Mouse (Mus musculus) forebrain, postnatal 0 days (tissue): ENCODE measurements at regions not wholly inside any gene's neighbourhood (a gene's known extent, or its start where the extent isn't known, plus 50 kb on each side); places are given as distances from the start of the nearest gene placed in this dataset.

Source experiments
- ATAC-seq: fragments of 200-750 bp; cut with Nextera tagmentation; 2 replicates; pipeline ENCODE4 v1.8.0; 2017; ENCODE audit warnings: mild to moderate bottlenecking, moderate library complexity
- DNase-seq: peaks from one replicate; pipeline ENCODE4 v3.0.0-alpha.2; 2015
- H3K27ac ChIP-seq: fragments of 300-500 bp; sonication (generic); 2 replicates; pipeline ENCODE4 v1.5.1; 2014; ENCODE audit warnings: low read depth, mild to moderate bottlenecking, antibody characterized with exemption, low read length, moderate library complexity, mixed read lengths
- H3K27me3 ChIP-seq: fragments of 300-500 bp; sonication (generic); 2 replicates; pipeline ENCODE4 v1.6.1; 2014; ENCODE audit warnings: mild to moderate bottlenecking, low read length, mixed read lengths; ENCODE audit not compliant: insufficient read depth
- H3K36me3 ChIP-seq: fragments of 300-500 bp; sonication (generic); 2 replicates; pipeline ENCODE4 v1.6.1; 2014; ENCODE audit warnings: mild to moderate bottlenecking, moderate library complexity; ENCODE audit not compliant: insufficient read depth
- H3K4me1 ChIP-seq: fragments of 300-500 bp; sonication (generic); 2 replicates; pipeline ENCODE4 v1.6.1; 2014; ENCODE audit warnings: antibody characterized with exemption; ENCODE audit not compliant: insufficient read depth
- H3K4me2 ChIP-seq: fragments of 300-500 bp; sonication (generic); 2 replicates; pipeline ENCODE4 v1.6.1; 2014; ENCODE audit warnings: low read depth, mild to moderate bottlenecking, moderate library complexity
- H3K4me3 ChIP-seq: fragments of 300-500 bp; sonication (generic); 2 replicates; pipeline ENCODE4 v1.5.1; 2014; ENCODE audit warnings: low read depth, low read length, mixed read lengths
- H3K9ac ChIP-seq: fragments of 300-500 bp; sonication (generic); 2 replicates; pipeline ENCODE4 v1.6.1; 2014; ENCODE audit warnings: mild to moderate bottlenecking
- H3K9me3 ChIP-seq: fragments of 300-500 bp; sonication (generic); 2 replicates; pipeline ENCODE4 v1.6.1; 2016; ENCODE audit warnings: low read length
- CTCF ChIP-seq: sonication (generic); IDR thresholded peaks from 2 replicates; pipeline ENCODE4 v1.5.1; 2016; ENCODE audit warnings: antibody characterized with exemption, control low read depth, low read depth
- WGBS: fragments of 180-500 bp; shearing (Covaris S2); extraction: QIAGEN DNeasy Blood & Tissue Kit; methylation state at CpG from one replicate; pipeline ENCODE4 v1.1.7; 2014; 5-methylcytosine and 5-hydroxymethylcytosine counted together

GRCm38 (mm10) chr4:94188354-94188753, 368.0 kb upstream of the Gm10306 start:
- H3K9ac ChIP-seq, result no peak overlapping the region
- 63% methylated on average over 2 of the region's 2 CpGs for WGBS
- DNase-seq (no peak), ATAC-seq (no peak)
- no peaks in the 10 kb centered on the region for H3K27me3 ChIP-seq
- H3K4me2 ChIP-seq, result no peak overlapping the region
- no peak for TF ChIP-seq CTCF
- no peak overlapping the region for H3K4me3 ChIP-seq
- H3K9me3 ChIP-seq, result no peaks in the 10 kb centered on the region
- no peaks in the 10 kb centered on the region for H3K36me3 ChIP-seq
- no peaks in the 10 kb centered on the region for H3K4me1 ChIP-seq
- no peak overlapping the region for H3K27ac ChIP-seq

GRCm38 (mm10) chr4:94188888-94189287, 367.5 kb upstream of the Gm10306 start:
- ATAC-seq, result no peak; the same call in 1 of the 2 replicates
- peak; percentile 63 for DNase-seq
- Histone ChIP-seq H3K4me3 (no peak overlapping the region), H3K36me3 (no peaks in the 10 kb centered on the region), H3K27ac (no peak overlapping the region), H3K27me3 (no peaks in the 10 kb centered on the region), H3K4me2 (no peak overlapping the region), H3K9me3 (no peaks in the 10 kb centered on the region), H3K9ac (no peak overlapping the region), H3K4me1 (no peaks in the 10 kb centered on the region)
- 22% methylated on average over 3 of the region's 3 CpGs for WGBS
- TF ChIP-seq CTCF, result no peak

GRCm38 (mm10) chr4:94190940-94191339, 365.4 kb upstream of the Gm10306 start:
- no peak for ATAC-seq
- no peak overlapping the region for H3K4me3 ChIP-seq

GRCm38 (mm10) chr4:94216265-94216664, 340.1 kb upstream of the Gm10306 start:
- Histone ChIP-seq H3K27me3 (no peaks in the 10 kb centered on the region), H3K4me3 (no peak overlapping the region), H3K9me3 (no peaks in the 10 kb centered on the region), H3K9ac (no peak overlapping the region), H3K36me3 (no peaks in the 10 kb centered on the region), H3K4me1 (no peaks in the 10 kb centered on the region), H3K4me2 (no peak overlapping the region), H3K27ac (no peak overlapping the region)
- no peak for TF ChIP-seq CTCF
- 96% methylated on average over 1 of the region's 1 CpGs for WGBS
- no peak for DNase-seq
- no peak for ATAC-seq

More at GRCm38 (mm10) chr4:94190940-94191339, 365.4 kb upstream of the Gm10306 start:
- 87% methylated on average over 2 of the region's 2 CpGs for WGBS
- no peaks in the 10 kb centered on the region for H3K9me3 ChIP-seq
- DNase-seq, result no peak
- no peak overlapping the region for H3K9ac ChIP-seq
- H3K27me3 ChIP-seq, result no peaks in the 10 kb centered on the region
- TF ChIP-seq CTCF, result no peak
- H3K36me3 ChIP-seq, result no peaks in the 10 kb centered on the region
- H3K4me2 ChIP-seq, result no peak overlapping the region
- no peaks in the 10 kb centered on the region for H3K4me1 ChIP-seq
- no peak overlapping the region for H3K27ac ChIP-seq

- no peak for ATAC-seq
Measured at GRCm38 (mm10) chr4:94235650-94236206, 320.6 kb upstream of the Gm10306 start.

GRCm38 (mm10) chr4:94256026-94256425, 300.3 kb upstream of the Gm10306 start:
- ATAC-seq, result no peak

More at GRCm38 (mm10) chr4:94235650-94236206, 320.6 kb upstream of the Gm10306 start:
- Histone ChIP-seq H3K9ac (no peak overlapping the region), H3K4me2 (no peak overlapping the region), H3K36me3 (no peaks in the 10 kb centered on the region), H3K27me3 (no peaks in the 10 kb centered on the region), H3K9me3 (no peaks in the 10 kb centered on the region), H3K4me1 (no peaks in the 10 kb centered on the region), H3K4me3 (no peak overlapping the region), H3K27ac (no peak overlapping the region)
- no peak for DNase-seq
- no peak for TF ChIP-seq CTCF
- WGBS, result 95% methylated on average over 2 of the region's 2 CpGs

GRCm38 (mm10) chr4:94261136-94261535, 295.2 kb upstream of the Gm10306 start:
- Histone ChIP-seq H3K4me2 (no peak overlapping the region), H3K9ac (no peak overlapping the region), H3K4me1 (no peaks in the 10 kb centered on the region), H3K4me3 (no peak overlapping the region), H3K9me3 (no peaks in the 10 kb centered on the region), H3K27me3 (no peaks in the 10 kb centered on the region), H3K36me3 (no peaks in the 10 kb centered on the region), H3K27ac (no peak overlapping the region)
- TF ChIP-seq CTCF, result peak; percentile 54
- DNase-seq, result peak; percentile 21
- no peak for ATAC-seq

More at GRCm38 (mm10) chr4:94256026-94256425, 300.3 kb upstream of the Gm10306 start:
- no peaks in the 10 kb centered on the region for H3K9me3 ChIP-seq
- no peak overlapping the region for H3K4me2 ChIP-seq
- TF ChIP-seq CTCF, result no peak
- DNase-seq, result no peak
- H3K9ac ChIP-seq, result no peak overlapping the region
- no peaks in the 10 kb centered on the region for H3K4me1 ChIP-seq
- whole genome bisulfite sequencing, result 89% methylated on average over 1 of the region's 1 CpGs
- H3K27me3 ChIP-seq, result no peaks in the 10 kb centered on the region
- H3K4me3 ChIP-seq, result no peak overlapping the region
- H3K27ac ChIP-seq, result no peak overlapping the region
- no peaks in the 10 kb centered on the region for H3K36me3 ChIP-seq
